Mouse (Mus musculus) monocyte, adult 2 months (primary cell): ENCODE measurements around the gene Nxnl1.
"Not testable (repeated sequence)": the region's sequence is repeated elsewhere in the genome, so short reads cannot be mapped to it uniquely, and the experiment has no call there.

Experiments used
- DNase-seq, 2 experiments: peaks; one replicate each; pipeline ENCODE4 v3.0.0; 2022; ENCODE audit warnings: low spot score in 2 of 2, low read depth in 1 of 2

The Nxnl1 gene

GRCm38 (mm10) chr8:71519037-71519825 is 47.2 kb downstream of the Nxnl1 start:
- not testable (repeated sequence) for DNase-seq

GRCm38 (mm10) chr8:71516786-71517185 is 49.6 kb downstream of the Nxnl1 start:
- no peak for DNase-seq

- no peak for DNase-seq
These were observed 51.4 kb downstream of the Nxnl1 start for GRCm38 (mm10) chr8:71515043-71515442.

- DNase-seq, result no peak
These were observed 53.2 kb downstream of the Nxnl1 start for GRCm38 (mm10) chr8:71513018-71513754.

- no peak for DNase-seq
These were observed 54.8 kb downstream of the Nxnl1 start, which contains the start of gene Plvap for GRCm38 (mm10) chr8:71511644-71512043. Plvap (minus strand) TSS chr8:71511752.
